Mouse (Mus musculus) regulatory T cell (primary cell): ENCODE measurements around the gene Spdya.
"Not testable (repeated sequence)": the region's sequence is repeated elsewhere in the genome, so short reads cannot be mapped to it uniquely, and the experiment has no call there.

Source experiments
- in situ Hi-C: fragments of 300-600 bp; cut with MboI, MseI; formaldehyde crosslinking; loops from one replicate; pipeline ENCODE4 v1.15.1; 2025; ENCODE audit warnings: high pct_unique_total_duplicates

Gene Spdya

GRCm38 (mm10) chr17:71551757-71552451 lies at the start of gene Spdya:
Gene Spdya (plus strand): TSS chr17:71552061.
- in situ Hi-C loops, result loop anchor here (10.0 to 25.0 kb wide), 2 partner anchors 323 to 1710 kb away; no protein-coding TSS in a partner anchor

- in situ Hi-C loops, result no loop called here
Measured at GRCm38 (mm10) chr17:71506832-71507231, 45.0 kb upstream of the Spdya start.

- in situ Hi-C loops, result no loop called here
Measured at GRCm38 (mm10) chr17:71510297-71510696, 41.6 kb upstream of the Spdya start.

GRCm38 (mm10) chr17:71526302-71526708 lies 25.6 kb upstream of the Spdya start:
- in situ Hi-C loops, result no loop called here

- in situ Hi-C loops, result no loop called here
Measured at GRCm38 (mm10) chr17:71526711-71527564, 24.9 kb upstream of the Spdya start, which contains the start of gene Ndc80. Gene Ndc80 (minus strand): TSS chr17:71526857.

GRCm38 (mm10) chr17:71528042-71528441 lies 23.8 kb upstream of the Spdya start:
- in situ Hi-C loops, result no loop called here

GRCm38 (mm10) chr17:71535595-71535994 lies 16.3 kb upstream of the Spdya start:
- in situ Hi-C loops, result not testable (repeated sequence)

DNA sequence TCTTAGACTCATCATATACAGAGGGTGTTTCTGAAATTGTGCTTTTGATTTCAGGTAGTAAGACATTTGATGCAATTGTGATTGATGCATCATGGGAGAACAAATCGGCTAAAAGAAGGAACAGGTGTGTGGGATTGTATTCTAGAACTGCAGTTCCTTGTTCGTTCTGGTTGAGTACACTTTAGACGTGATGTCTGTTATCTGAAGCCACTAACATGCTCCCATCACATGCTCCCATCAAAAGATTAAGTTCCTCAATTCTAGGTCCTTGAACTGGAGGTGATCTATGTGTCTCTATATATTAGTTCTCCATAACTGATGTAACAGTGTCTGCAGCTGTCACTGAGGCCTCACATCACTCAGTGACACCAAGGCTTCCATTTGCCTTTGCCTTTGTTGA lies 14.7 kb upstream of the Spdya start:
- in situ Hi-C loops, result no loop called here

DNA sequence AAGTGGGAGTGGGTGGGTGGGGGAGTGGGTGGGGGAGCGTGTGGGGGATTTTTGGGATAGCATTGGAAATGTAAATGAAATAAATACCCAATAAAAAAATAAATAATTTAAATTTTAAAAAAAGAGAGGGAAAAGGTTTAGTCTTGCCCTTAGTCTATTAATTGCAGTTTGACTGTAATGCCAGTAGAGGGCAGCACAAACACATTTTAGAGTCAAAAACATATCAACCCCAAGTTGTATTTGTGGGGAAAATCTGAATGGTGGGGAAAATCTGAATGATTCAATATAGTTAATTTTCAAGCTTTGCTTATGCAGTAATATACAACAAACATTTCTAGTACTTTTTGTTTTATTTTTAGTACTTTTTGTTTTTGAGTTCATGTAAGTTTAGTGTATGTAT lies 3.3 kb upstream of the Spdya start:
- in situ Hi-C loops, result no loop called here

GRCm38 (mm10) chr17:71551350-71551749 lies 511 bp upstream of the Spdya start:
- in situ Hi-C loops, result loop anchor here (10.0 to 25.0 kb wide), 2 partner anchors 323 to 1711 kb away; no protein-coding TSS in a partner anchor

GRCm38 (mm10) chr17:71552901-71553300 lies 1.0 kb downstream of the Spdya start:
- in situ Hi-C loops, result loop anchor here (10.0 to 25.0 kb wide), 2 partner anchors 322 to 1709 kb away; no protein-coding TSS in a partner anchor

DNA sequence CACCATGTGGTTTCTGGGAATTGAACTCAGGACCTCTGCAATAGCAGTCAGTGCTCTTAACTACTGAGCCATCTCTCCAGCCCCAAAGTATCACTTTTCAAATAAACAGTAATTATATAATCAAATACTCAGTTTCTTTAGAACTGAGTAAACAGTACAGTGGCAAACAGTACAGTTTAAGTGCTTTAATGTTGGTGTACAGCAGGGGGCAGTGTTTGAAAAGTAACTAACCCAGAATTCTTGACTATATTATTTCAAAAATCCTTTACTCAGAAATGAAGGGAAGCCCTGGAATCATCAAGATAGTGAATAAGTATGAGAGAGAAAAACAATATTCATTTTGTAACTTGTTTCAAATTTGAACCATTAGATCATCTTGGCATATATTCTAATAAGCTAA lies 9.8 kb downstream of the Spdya start:
- in situ Hi-C loops, result loop anchor here (25.0 kb wide), 1 partner anchor 1701 kb away; no protein-coding TSS in a partner anchor

GRCm38 (mm10) chr17:71579176-71579705 lies 27.4 kb downstream of the Spdya start:
- in situ Hi-C loops, result no loop called here

DNA sequence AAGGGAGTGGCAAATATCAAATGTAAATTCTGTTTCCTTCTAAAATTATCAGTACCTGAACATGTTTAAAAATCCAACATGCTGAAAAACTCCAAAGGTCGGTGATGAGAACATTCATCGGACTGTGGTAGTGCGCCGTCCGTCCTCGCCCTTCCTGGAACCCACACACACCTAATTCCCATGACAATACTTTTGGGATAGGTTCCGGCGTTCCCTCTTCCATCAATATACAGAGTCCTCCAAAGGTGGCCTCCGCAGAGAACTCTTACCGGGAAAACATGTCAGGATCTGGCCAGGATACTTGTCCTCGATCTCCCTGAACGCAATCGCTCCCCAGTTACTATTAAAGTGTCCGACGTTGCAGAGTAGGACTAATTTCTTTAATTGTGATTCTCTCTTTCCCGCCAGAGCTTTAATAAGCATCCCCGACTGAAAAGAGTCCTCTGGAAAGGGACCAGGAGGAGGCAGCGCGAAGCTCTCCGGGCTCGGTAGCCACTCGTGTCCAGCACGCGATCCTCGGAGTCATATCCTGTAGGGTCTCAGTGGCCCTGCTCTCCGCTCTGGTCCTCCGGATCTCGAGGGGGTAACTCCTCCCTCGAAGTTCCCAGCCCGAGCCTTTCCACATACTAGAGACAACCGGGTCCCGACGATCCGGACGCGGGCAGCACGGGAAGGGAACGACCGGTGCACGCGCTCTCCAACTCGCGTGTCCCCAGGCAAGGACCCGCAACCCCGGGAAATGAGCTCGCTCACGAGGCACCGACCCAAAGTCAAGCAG lies 46.2 kb downstream of the Spdya start:
- in situ Hi-C loops, result no loop called here

DNA sequence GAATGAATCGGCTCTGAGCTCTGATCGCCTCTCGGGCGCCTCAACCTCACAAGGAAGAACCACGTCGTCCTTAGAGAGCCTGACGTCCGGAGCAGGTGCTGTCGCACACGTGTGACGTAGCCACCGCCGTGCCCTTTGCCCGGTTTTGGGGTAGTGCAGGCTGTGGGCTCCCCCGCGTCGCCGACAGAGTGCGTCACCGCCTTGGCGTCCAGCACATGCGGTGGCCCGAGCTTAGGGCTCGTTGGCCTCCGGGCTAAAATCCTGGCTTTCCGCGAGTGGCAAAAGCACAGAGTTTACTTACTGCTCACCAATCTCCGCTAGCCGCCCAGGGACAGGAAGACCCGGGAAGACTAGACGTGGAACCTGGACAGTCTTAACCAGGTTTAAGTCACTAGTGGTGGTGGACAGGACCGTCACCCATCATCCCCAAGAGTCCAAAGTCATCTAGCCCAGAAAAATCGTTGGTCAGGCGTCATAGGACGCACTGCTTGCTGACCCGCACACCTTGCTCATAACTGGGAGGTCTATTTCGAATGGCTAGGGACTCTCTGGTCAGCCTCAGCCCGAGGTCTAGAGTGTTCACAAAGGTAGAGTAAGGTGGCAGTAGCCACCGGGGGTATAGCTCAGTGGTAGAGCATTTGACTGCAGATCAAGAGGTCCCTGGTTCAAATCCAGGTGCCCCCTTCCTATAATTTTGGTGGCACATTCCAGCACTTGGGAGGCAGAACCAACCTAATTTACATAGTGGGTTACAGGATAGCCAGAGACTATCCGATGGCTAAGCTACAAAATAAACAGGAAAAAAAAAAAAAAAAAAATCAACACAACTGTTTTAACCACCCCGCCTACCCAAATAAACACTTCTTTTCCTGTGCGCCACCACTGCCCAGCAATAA lies 47.0 kb downstream of the Spdya start:
- in situ Hi-C loops, result no loop called here

GRCm38 (mm10) chr17:71615638-71616318 lies 63.9 kb downstream of the Spdya start, which contains the start of gene Wdr43:
Gene Wdr43 (plus strand): TSS chr17:71615895.
- in situ Hi-C loops, result loop anchor here (10.0 kb wide), 1 partner anchor 141 kb away; the partner anchor contains the start of gene Smchd1

GRCm38 (mm10) chr17:71616319-71617032 lies 64.6 kb downstream of the Spdya start:
- in situ Hi-C loops, result loop anchor here (10.0 kb wide), 1 partner anchor 142 kb away; the partner anchor contains the start of gene Smchd1

DNA sequence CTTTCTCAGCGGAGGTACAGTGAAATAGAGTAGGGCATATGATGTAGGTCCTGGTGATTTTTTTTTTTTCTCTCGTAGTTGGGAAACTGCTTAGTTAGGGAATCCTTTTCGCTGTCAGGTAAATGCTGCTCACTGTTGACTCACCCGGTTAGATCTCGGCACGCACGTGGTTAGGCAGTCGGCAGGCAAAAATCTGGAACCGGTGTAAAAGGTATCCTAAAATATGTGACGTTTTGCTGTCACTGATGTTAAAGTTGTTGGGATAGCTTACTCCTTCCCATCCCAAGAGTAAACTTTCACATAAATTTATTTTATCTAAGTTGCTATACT lies 65.1 kb downstream of the Spdya start:
- in situ Hi-C loops, result loop anchor here (10.0 kb wide), 1 partner anchor 142 kb away; the partner anchor contains the start of gene Smchd1

DNA sequence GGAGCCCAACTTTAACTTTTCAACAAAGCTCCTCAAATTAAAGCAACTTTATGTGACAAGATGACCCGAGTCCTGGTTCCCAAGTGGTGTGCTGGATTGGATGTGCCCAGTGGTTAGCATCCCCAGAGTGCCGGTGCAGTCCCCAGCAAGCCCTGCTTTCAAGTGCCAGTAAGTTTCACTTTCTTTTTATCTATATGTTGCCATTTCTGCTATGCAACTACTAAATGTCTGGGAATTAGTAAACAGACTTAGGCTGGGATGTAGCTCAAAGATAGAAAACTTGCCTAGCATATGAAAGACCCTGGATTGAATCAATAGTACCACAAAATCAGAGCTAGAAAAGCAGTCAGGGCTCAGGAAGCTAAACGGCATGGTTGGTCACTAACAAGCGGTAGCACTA lies 66.1 kb downstream of the Spdya start:
- in situ Hi-C loops, result loop anchor here (10.0 kb wide), 1 partner anchor 143 kb away; the partner anchor contains the start of gene Smchd1
